Mouse (Mus musculus) heart, postnatal 10 days (tissue): ENCODE data around the gene Zranb3. TPM values are rescaled to one million over a fixed set of nuclear protein-coding genes. Genes with fewer than 3 reads are reported as not detected.
"Not testable (repeated sequence)": the region's sequence is repeated elsewhere in the genome, so short reads cannot be mapped to it uniquely, and the experiment has no call there.

Experiments used
- DNase-seq, 2 experiments: peaks; one replicate each; pipeline ENCODE4 v3.0.0; 2021
- intact Hi-C: fragments of 180-260 bp; cut with DNase I; formaldehyde crosslinking; loops from one replicate; pipeline ENCODE4 v1.15.1; 2025
- total RNA-seq, 2 experiments: library from RNA; stranded (reverse); gene quantifications; 2 replicates each; pipeline ENCODE4 v1.2.3; 2021

Gene Zranb3
- total RNA-seq, 2 experiments from 2014 or later = 4.0 to 5.9 TPM

- intact Hi-C loops = no loop called here
- no peak for DNase-seq
These were observed 109.0 kb downstream of the Zranb3 start for GRCm38 (mm10) chr1:127993892-127994291.

- DNase-seq = peak; percentile 59 to 64
- intact Hi-C loops = no loop called here
These were observed 112.7 kb downstream of the Zranb3 start for GRCm38 (mm10) chr1:127989876-127990731.

DNA sequence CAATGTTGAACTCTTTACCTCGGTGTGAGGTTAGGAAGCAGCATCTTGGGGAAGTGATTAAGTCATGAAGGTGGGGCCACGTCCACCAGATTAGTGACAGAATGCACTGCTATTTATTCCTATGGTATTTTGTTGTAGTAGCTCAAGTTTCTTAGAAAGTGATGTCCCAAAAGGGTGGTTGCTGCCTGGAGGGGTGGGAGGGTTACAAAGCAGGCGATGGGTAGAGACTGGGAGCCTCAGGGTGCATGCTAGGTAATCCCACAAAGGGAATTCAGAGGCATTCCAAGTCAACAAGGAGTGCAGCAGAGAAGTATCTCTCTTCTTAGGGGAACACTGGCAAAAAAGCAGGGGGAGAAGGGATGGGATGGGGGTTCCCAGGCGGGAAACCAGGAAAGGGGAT lies 113.5 kb downstream of the Zranb3 start:
- intact Hi-C loops = no loop called here
- no peak for DNase-seq

DNA sequence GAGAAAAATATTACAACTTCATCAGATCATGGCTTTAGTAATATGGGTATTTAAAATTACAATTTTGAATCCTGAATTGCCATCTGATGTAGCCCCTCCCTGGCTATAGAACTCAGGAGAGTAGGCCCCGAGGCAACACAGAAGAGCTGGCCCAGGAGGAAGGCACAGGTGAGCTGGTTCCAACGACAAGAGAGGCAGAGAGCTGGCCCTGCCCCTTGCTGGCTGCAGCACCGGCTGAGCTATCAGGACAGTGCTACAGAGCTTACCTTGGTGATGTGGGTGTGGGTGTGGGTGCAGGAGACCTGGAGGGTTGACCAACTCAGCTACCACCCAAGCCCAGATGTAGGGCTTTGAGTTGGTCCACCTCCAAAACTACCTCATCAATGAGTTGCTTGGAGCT lies 114.6 kb downstream of the Zranb3 start:
- intact Hi-C loops = no loop called here
- DNase-seq = no peak

DNA sequence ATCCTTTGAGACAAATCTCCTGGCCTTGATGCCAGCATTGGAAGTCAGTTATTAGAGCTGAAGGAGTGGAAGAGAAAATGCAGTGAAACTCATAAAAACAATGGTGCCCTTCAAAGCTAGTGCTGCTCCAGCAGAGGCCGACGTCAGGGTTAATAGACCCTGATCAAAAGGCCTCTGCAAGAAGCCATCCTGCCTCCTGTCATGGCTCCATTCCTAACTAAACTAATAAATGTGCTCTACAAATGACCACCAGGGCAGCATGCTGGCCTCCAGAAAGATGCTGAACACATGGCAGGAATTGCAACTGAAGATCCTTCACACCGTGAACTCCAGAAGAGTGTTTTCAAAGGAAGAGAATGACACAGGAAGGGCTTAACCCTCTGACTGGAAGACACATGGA lies 117.5 kb downstream of the Zranb3 start:
- DNase-seq = no peak
- intact Hi-C loops = no loop called here

GRCm38 (mm10) chr1:127983274-127983993 lies 119.4 kb downstream of the Zranb3 start:
- intact Hi-C loops = no loop called here
- DNase-seq = no peak

DNA sequence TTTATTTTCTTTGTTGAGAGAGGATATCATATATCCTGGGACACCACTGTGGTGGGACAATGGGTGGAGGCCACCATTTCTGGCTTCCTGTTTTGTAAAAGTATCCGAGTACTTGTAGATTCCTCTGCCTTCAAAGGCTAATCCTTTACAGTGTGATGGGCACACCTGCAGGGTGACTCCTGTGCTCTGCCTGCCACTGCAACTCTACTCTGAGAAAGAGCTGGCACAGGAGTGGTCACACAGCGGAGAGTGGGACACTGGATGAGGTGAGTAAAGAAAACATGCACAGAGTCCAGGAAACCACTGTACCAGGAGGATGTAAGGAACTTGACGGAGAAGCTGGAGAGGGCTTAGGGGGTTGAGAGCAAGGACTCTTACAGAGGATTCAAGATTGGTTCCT lies 120.6 kb downstream of the Zranb3 start:
- intact Hi-C loops = no loop called here
- no peak for DNase-seq

- intact Hi-C loops = no loop called here
- DNase-seq = no peak
These were observed 121.8 kb downstream of the Zranb3 start for GRCm38 (mm10) chr1:127980911-127981559.

GRCm38 (mm10) chr1:127978125-127978524 lies 124.7 kb downstream of the Zranb3 start:
- no peak for DNase-seq
- intact Hi-C loops = no loop called here

- DNase-seq = no peak
- intact Hi-C loops = no loop called here
These were observed 126.7 kb downstream of the Zranb3 start for GRCm38 (mm10) chr1:127976106-127976505.

DNA sequence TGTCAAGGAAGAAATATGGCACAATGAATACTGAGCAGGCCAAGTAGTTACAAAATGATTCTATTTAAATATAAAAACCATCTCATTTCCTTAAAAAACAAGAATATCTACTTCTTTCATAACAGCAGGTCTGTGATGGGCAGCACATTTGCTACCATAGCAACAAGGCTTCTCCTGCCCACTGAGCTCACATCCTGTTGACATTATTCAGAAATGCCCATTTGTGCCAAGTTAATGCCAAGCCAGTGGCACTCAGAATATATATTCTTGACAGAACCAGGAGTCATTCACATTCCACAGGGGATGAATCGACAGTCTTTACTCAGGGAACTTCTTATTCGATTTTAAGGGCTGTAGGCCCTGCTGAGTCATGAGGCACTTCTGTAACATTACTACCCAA lies 127.2 kb downstream of the Zranb3 start:
- intact Hi-C loops = no loop called here
- DNase-seq = no peak

DNA sequence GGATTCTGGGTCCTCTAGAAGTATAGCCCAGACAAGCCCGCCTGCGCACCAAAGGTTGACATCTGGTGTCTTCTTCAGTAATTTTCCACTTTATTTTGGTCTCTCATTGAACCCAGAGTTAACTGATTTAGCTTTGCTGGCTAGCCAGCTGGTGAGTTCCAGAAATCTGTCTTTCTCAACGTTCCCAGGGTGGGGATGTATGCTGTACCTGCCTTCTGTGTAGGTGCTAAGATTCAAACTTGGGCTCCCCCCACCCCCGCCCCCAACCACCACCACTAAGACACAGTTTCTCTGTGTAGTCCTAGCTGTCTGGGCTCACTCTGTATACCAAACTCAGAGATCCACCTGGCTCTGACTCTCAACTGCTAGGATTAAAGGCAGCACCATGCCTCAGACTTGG lies 128.8 kb downstream of the Zranb3 start:
- intact Hi-C loops = no loop called here
- no peak for DNase-seq

DNA sequence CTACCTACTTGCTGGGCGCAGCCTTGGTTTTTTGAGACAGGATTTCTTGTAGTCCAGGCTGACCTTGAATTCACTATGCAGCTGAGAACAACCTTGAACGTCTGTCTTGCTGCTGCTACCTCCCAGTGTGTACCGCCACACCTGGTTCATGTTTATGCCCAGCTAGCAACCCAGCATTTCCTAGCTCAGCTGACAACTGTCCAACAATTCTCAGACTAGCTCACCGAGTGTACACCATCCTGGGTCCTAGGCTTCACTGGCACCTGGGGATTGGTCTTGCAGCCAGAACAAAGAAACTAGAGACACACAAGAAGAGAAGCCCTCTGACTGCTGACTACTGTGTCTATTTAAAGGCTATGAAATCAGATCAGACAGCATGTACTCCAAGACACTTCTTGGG lies 132.0 kb downstream of the Zranb3 start:
- intact Hi-C loops = no loop called here
- no peak for DNase-seq

- intact Hi-C loops = no loop called here
- DNase-seq = no peak
These were observed 139.5 kb downstream of the Zranb3 start for GRCm38 (mm10) chr1:127963326-127963725.

GRCm38 (mm10) chr1:127961140-127961539 lies 141.7 kb downstream of the Zranb3 start:
- no peak for DNase-seq
- intact Hi-C loops = no loop called here

DNA sequence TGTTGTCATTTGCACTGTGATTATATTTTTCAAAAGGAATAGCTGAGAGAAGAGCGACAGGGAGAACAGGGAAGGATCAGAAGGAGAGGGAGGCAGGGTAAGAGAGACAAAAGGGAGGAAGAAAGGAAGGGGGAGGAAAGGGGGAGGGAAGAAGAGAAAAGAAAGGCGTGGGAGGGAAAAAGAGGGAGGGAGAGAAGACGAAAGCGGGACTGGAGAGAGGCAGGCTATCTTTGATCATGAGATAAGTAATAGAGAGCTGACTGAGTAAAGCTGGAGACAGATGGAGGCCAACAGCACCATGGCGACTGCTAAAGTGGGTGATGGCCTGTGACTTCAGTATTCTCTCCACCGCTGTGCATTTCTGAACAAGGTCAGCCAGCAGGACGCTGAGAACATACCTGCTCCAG lies 143.5 kb downstream of the Zranb3 start:
- DNase-seq = no peak
- intact Hi-C loops = no loop called here

DNA sequence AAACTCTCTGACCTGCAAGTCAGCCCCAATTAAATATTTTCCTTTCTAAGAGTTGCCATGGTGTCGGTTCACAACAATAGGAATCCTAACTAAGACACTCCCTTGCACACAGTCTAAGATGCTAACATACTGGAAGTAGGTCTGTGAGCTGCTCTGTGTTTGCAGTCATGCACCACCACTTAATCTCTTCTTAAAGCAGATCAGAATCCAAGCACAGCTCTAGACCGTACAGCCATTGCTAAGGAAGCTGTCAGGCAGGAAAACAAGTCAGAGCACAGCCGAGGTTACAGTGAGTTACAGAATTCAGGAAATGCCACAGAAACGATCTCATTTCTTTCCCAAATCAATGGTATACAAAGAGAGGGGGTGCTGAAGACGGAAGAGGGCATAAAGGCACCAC lies 144.0 kb downstream of the Zranb3 start:
- intact Hi-C loops = no loop called here
- no peak for DNase-seq

DNA sequence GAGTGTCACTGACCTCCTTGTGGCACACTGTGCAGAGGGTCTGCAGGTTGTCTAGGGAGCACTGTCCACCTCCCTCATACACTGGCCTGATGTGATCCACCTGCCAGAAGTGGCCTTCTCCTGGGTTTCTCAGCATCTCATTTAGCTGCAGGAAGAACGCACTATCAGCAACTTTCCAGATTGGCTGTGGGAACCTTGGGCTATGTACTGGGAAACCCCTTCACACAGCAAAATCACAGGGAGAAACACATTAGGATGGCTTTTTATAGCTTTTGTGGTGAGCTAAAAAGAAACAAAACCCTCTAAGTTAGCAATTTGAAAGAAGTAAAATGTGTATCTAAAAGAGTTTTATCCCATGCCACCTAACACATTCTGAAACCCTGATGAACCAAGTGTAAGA lies 146.3 kb downstream of the Zranb3 start:
- intact Hi-C loops = no loop called here
- no peak for DNase-seq

DNA sequence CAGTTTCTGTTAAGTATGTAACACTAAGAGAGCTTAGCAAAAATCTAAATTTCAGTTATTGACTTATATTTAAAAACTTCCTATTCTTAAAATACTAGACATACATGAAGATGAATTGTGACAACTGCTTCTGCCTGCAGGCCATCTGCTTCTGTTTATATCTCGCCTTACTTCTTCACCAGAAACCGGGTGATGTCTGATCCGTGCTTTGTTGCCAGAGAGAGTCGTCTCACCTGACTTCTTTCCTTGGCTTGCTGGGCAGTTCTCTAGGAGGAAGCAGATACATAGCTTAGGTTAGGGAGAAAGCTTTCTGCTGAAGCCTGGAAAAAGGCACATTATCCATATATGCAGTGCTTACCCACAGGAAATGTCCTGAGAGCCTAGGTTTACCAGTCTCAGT lies 148.0 kb downstream of the Zranb3 start:
- no peak for DNase-seq
- intact Hi-C loops = no loop called here

DNA sequence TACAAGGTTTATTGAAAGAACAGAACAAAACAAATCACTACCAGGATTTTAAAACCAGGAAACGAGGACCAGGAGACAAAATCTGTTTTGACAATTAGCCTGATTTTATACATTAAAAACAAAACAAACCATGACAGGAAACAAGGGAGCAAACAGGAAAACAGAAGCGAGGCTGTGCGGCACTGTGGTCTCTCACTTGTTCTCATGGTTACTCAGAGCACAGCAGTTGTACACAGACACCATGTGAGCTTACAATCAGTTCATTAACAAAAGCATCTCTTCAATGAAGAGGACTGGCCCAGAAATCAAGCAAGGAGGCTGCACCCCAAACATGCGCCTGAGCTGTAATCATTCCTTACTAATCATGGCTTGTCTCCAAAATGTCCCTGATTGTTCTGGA lies 148.6 kb downstream of the Zranb3 start:
- intact Hi-C loops, DNase-seq: not testable (repeated sequence)

- intact Hi-C loops = no loop called here
- no peak for DNase-seq
These were observed 150.6 kb downstream of the Zranb3 start for GRCm38 (mm10) chr1:127952276-127952675.

- DNase-seq = no peak
- intact Hi-C loops = no loop called here
These were observed 154.1 kb downstream of the Zranb3 start for GRCm38 (mm10) chr1:127948748-127949147.
